Mouse (Mus musculus) liver, adult 2 months (tissue): ENCODE data around the gene Vps37c. TPM values are rescaled to one million over a fixed set of nuclear protein-coding genes. Genes with fewer than 3 reads are reported as not detected.

Source experiments
- DNase-seq: peaks from one replicate; pipeline ENCODE4 v3.0.0-alpha.2; 2011; ENCODE audit warnings: low read depth, low spot score; ENCODE audit errors: extremely low read depth
- H3K27ac ChIP-seq: fragments of 200-500 bp; replicated peaks from 2 replicates; pipeline ENCODE4 v1.5.1; 2012; ENCODE audit warnings: low read depth, mild to moderate bottlenecking, control low read depth, inconsistent platforms, low read length; ENCODE audit not compliant: insufficient read depth
- H3K27me3 ChIP-seq: fragments of 200-500 bp; 2 replicates; pipeline ENCODE4 v1.6.1; 2012; ENCODE audit warnings: mild to moderate bottlenecking, moderate library complexity, low read length, inconsistent platforms; ENCODE audit not compliant: control insufficient read depth, insufficient read depth
- H3K36me3 ChIP-seq: fragments of 200-500 bp; 2 replicates; pipeline ENCODE4 v1.6.1; 2012; ENCODE audit warnings: low read length, inconsistent platforms; ENCODE audit not compliant: control insufficient read depth, insufficient read depth
- H3K4me1 ChIP-seq: fragments of 200-500 bp; 2 replicates; pipeline ENCODE4 v1.6.1; 2011; ENCODE audit warnings: low read length; ENCODE audit not compliant: control insufficient read depth, insufficient read depth
- H3K4me3 ChIP-seq: fragments of 200-500 bp; 2 replicates; pipeline ENCODE4 v1.5.1; 2011; ENCODE audit warnings: low read depth, mild to moderate bottlenecking, control low read depth, low read length, moderate library complexity; ENCODE audit not compliant: insufficient read depth
- H3K79me2 ChIP-seq: fragments of 200-500 bp; 2 replicates; pipeline ENCODE4 v1.6.1; 2012; ENCODE audit warnings: inconsistent platforms, mild to moderate bottlenecking, low read length, moderate library complexity; ENCODE audit not compliant: control insufficient read depth, insufficient read depth
- H3K9ac ChIP-seq: fragments of 200-500 bp; 2 replicates; pipeline ENCODE4 v1.6.1; 2012; ENCODE audit warnings: low read depth, mild to moderate bottlenecking, control low read depth, inconsistent platforms, low read length
- CTCF ChIP-seq: fragments of 200-500 bp; IDR thresholded peaks from 2 replicates; pipeline ENCODE4 v1.5.1; 2011; ENCODE audit warnings: low read depth, low read length, control low read depth
- POLR2A ChIP-seq: fragments of 200-500 bp; IDR thresholded peaks from 2 replicates; pipeline ENCODE4 v1.6.1; 2011; ENCODE audit warnings: low read length, control low read depth; ENCODE audit not compliant: insufficient read depth; ENCODE audit errors: extremely low read depth
- WGBS: fragments of 180-500 bp; shearing (Covaris S2); methylation state at CpG from one replicate; pipeline ENCODE4 v1.1.7; 2018; 5-methylcytosine and 5-hydroxymethylcytosine counted together
- polyA plus RNA-seq: library from polyadenylated mRNA; depleted of rRNA; stranded (reverse); fragments of >200 nt; gene quantifications from 2 replicates; pipeline ENCODE4 v1.2.3, GENCODE M21; 2012
- total RNA-seq: library from RNA; depleted of rRNA; stranded (reverse); fragments of >200 nt; gene quantifications from 2 replicates; pipeline ENCODE4 v1.2.3, GENCODE M21; 2014

Vps37c gene
- total and polyA plus RNA-seq, 2 experiments = 2.9 to 18.1 TPM

DNA sequence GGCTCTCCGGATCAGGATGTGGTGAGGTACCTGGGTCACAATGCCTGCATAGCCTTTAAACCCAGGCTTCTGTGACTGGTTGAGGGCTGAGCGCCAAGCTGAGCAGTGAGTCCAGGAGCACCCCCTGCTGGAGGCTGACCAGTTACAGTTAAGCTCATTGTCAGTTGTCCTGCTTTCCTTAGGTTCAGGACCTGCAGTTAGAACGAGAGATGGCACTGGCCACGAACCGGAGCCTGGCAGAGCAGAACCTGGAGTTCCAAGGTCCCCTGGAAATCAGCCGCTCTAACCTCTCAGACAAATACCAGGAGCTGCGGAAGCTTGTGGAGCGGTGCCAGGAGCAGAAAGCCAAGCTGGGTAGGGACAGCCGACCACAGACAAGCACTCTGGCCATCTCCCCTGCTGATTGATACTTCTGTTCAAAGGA is 21.6 kb downstream of the Vps37c start:
- no peak overlapping the region for H3K9ac ChIP-seq
- WGBS = 59% methylated on average over 9 of the region's 9 CpGs
- TF ChIP-seq POLR2A (no peak), CTCF (peak; percentile 82)
- no peaks in the 10 kb centered on the region for H3K27me3 ChIP-seq
- peaks cover 14% of the 10 kb centered on the region; the same call in 1 of the 2 replicates for H3K36me3 ChIP-seq
- H3K79me2 ChIP-seq = peaks cover 2% of the 10 kb centered on the region; the same call in 1 of the 2 replicates
- H3K4me1 ChIP-seq = no peaks in the 10 kb centered on the region
- no peak overlapping the region for H3K4me3 ChIP-seq
- peak; percentile 55 for DNase-seq
- no peak overlapping the region for H3K27ac ChIP-seq

DNA sequence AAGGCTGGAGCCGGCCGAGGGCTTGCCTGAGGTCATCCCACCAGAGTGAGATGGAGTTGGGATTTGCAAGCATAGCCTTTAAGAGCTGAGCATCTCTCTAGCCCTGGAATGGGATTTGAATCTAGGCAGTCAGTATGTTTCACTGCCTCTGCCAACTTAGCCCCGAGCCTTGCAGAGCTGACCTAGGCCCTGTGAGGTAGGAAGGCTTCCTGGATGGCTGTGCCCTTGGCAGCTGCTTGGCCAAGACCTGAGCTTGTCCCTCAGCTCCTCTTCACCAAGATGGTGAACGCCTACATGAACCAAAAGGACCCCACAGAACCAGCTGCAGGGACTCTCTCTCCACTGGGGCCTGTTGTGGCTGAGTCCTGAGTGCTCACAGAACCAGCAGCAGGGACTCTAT is 22.2 kb downstream of the Vps37c start:
- Histone ChIP-seq H3K27me3 (no peaks in the 10 kb centered on the region), H3K4me1 (no peaks in the 10 kb centered on the region), H3K79me2 (no peaks in the 10 kb centered on the region), H3K36me3 (peaks cover 14% of the 10 kb centered on the region; the same call in 1 of the 2 replicates), H3K4me3 (no peak overlapping the region), H3K9ac (no peak overlapping the region), H3K27ac (no peak overlapping the region)
- WGBS = 97% methylated on average over 4 of the region's 4 CpGs
- DNase-seq = no peak
- TF ChIP-seq POLR2A (no peak), CTCF (no peak)

DNA sequence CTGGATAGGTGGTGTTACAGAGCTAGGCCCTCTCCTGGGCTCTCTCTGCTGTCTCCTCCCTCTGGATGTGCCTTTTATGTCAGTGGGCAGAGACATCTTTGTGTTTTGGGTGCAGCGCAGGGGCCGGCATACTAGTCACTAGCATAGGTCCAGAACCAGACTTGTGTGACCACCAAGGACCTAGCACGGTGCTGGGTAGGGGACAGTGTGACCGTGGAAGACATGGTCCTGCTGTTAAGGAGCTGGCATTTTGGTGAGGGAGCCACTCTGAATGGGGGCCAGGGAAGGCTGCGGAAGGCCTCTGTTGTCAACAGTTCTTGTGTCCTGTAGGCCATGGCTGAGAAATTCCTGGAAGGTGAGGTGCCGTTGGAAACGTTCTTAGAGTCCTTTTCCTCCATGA is 23.7 kb downstream of the Vps37c start:
- Histone ChIP-seq H3K27me3 (no peaks in the 10 kb centered on the region), H3K27ac (no peak overlapping the region), H3K4me3 (no peak overlapping the region), H3K4me1 (no peaks in the 10 kb centered on the region), H3K36me3 (peaks cover 14% of the 10 kb centered on the region; the same call in 1 of the 2 replicates), H3K9ac (no peak overlapping the region), H3K79me2 (no peaks in the 10 kb centered on the region)
- no peak for DNase-seq
- TF ChIP-seq CTCF (no peak), POLR2A (no peak)
- 98% methylated on average over 7 of the region's 7 CpGs for WGBS

DNA sequence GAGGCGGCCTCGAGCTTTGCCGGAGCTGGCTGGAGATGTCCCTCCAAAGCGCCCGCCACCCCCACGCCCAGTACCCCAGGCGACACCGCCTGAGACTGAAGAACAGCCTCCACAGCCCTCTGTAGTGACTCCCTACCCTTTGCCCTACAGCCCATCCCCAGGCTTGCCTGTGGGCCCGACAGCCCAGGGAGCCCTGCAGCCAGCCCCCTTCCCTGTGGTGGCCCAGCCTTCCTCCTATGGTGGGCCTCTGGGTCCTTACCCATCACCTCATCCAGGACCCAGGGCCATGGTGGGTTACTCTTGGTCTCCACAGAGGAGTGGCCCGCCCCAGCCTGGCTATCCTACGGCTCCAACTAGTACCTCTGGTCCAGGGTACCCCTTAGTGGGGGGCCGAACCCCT is 24.1 kb downstream of the Vps37c start:
- H3K4me3 ChIP-seq = no peak overlapping the region
- H3K4me1 ChIP-seq = no peaks in the 10 kb centered on the region
- H3K79me2 ChIP-seq = no peaks in the 10 kb centered on the region
- WGBS = 96% methylated on average over 12 of the region's 12 CpGs
- no peak for DNase-seq
- H3K36me3 ChIP-seq = peaks cover 14% of the 10 kb centered on the region; the same call in 1 of the 2 replicates
- no peak overlapping the region for H3K9ac ChIP-seq
- H3K27ac ChIP-seq = no peak overlapping the region
- H3K27me3 ChIP-seq = no peaks in the 10 kb centered on the region
- no peak for TF ChIP-seq CTCF
- TF ChIP-seq POLR2A = no peak

DNA sequence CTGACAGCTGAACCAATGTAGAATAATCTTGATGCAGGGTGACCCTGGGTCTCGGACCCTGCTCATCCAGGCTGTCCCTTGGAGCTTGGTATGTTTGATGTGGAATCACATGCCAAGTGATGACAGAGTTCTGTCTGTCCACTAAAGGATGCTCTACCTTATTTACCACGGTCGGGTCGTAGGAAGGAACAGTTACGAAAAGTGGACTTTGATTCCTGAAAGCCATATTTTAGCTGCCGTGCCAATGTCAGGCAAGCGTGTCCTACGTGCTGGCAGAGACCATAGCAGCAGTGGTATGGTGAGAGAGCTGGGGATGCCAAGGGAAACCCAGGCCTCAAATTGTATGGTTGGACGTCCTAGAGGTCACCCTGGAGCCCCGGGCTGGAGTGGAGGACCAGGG is 25.0 kb downstream of the Vps37c start:
- WGBS = 42% methylated on average over 10 of the region's 10 CpGs
- H3K36me3 ChIP-seq = peaks cover 14% of the 10 kb centered on the region; the same call in 1 of the 2 replicates
- peak; percentile 66 for DNase-seq

GRCm38 (mm10) chr19:10714168-10714567 is 25.6 kb downstream of the Vps37c start:
- 93% methylated on average over 6 of the region's 6 CpGs for WGBS
- H3K4me1 ChIP-seq = no peaks in the 10 kb centered on the region
- H3K27ac ChIP-seq = no peak overlapping the region
- H3K4me3 ChIP-seq = no peak overlapping the region
- TF ChIP-seq POLR2A (no peak), CTCF (no peak)
- no peaks in the 10 kb centered on the region for H3K79me2 ChIP-seq
- H3K27me3 ChIP-seq = no peaks in the 10 kb centered on the region
- peaks cover 14% of the 10 kb centered on the region; the same call in 1 of the 2 replicates for H3K36me3 ChIP-seq
- H3K9ac ChIP-seq = no peak overlapping the region
- DNase-seq = no peak

More for the DNA sequence above, 25.0 kb downstream of the Vps37c start:
- no peaks in the 10 kb centered on the region for H3K27me3 ChIP-seq
- TF ChIP-seq CTCF (no peak), POLR2A (no peak)
- H3K27ac ChIP-seq = no peak overlapping the region
- H3K9ac ChIP-seq = no peak overlapping the region
- no peaks in the 10 kb centered on the region for H3K4me1 ChIP-seq
- H3K79me2 ChIP-seq = no peaks in the 10 kb centered on the region
- no peak overlapping the region for H3K4me3 ChIP-seq
